In genomic region chr2:90624920-90625319, GRCm38 (mm10) we compare ENCODE assay signal across 8 mouse cellular contexts. TPM values are rescaled to one million over a fixed set of nuclear protein-coding genes. Genes with fewer than 3 reads are reported as not detected.
DNase-seq lines count a peak whose midpoint lies in the region; ATAC-seq and TF ChIP-seq lines count a peak whose summit lies in the region.

No protein-coding gene starts in this region.

- under 1% methylated on average over 6 of the region's 6 CpGs for WGBS in kidney, adult 2 months
- 23% methylated on average over 6 of the region's 6 CpGs for WGBS in limb, embryonic 10.5 days
- 10% methylated on average over 6 of the region's 6 CpGs for WGBS in midbrain, embryonic 14.5 days

- TF ChIP-seq POLR2A in kidney, adult 2 months (IDR thresholded peaks at IDR 0.05; ENCODE audit: low read depth, low read length) = no peak

- H3K9me3 ChIP-seq in limb, embryonic 10.5 days (replicated peaks) = no peaks in the 10 kb centered on the region
- no peaks in the 10 kb centered on the region for H3K9me3 ChIP-seq in midbrain, embryonic 14.5 days (ENCODE audit: control insufficient read depth, low read length)

- H3K4me1 ChIP-seq in kidney, adult 2 months (ENCODE audit: control insufficient read depth, insufficient read depth, low read length) = peaks cover 4% of the 10 kb centered on the region; the same call in 1 of the 2 replicates
- H3K4me1 ChIP-seq in limb, embryonic 10.5 days = 0 out of 2 replicates have a peak, but pooled peaks cover 4% of the 10 kb centered on the region
- no peaks in the 10 kb centered on the region for H3K4me1 ChIP-seq in midbrain, embryonic 14.5 days (ENCODE audit: control insufficient read depth, insufficient read depth, low read length)

- H3K27ac ChIP-seq in kidney, adult 2 months (ENCODE audit: insufficient read depth, low read depth, low read length) = no peak overlapping the region
- no peak overlapping the region for H3K27ac ChIP-seq in limb, embryonic 10.5 days
- H3K27ac ChIP-seq in midbrain, embryonic 14.5 days (replicated peaks; ENCODE audit: low read depth, low read length) = no peak overlapping the region

- ATAC-seq in common myeloid progenitor, adult 5-6 weeks (replicated peaks; ENCODE audit: low read depth, poor library complexity, severe bottlenecking) = peak; percentile 78
- no peak for ATAC-seq in midbrain, embryonic 14.5 days (ENCODE audit: low FRiP score, low TSS enrichment)

- H3K4me3 ChIP-seq in kidney, adult 2 months (ENCODE audit: insufficient read depth, low read depth, low read length) = peak overlapping the region; percentile 17; the same call in 1 of the 2 replicates
- no peak overlapping the region for H3K4me3 ChIP-seq in limb, embryonic 10.5 days
- no peak overlapping the region for H3K4me3 ChIP-seq in midbrain, embryonic 14.5 days (replicated peaks; ENCODE audit: low read depth, low read length)

- H3K4me2 ChIP-seq in midbrain, embryonic 14.5 days (ENCODE audit: low read length) = no peak overlapping the region

- peak; percentile 75 for TF ChIP-seq CTCF in kidney, adult 2 months (conservative IDR thresholded peaks at IDR 0.05; ENCODE audit: insufficient read depth, insufficient read length, low read depth, low read length)

- no peaks in the 10 kb centered on the region for H3K36me3 ChIP-seq in kidney, adult 2 months (ENCODE audit: control insufficient read depth, insufficient read depth, low read length)
- H3K36me3 ChIP-seq in limb, embryonic 10.5 days = no peaks in the 10 kb centered on the region
- H3K36me3 ChIP-seq in midbrain, embryonic 14.5 days (ENCODE audit: control insufficient read depth, insufficient read depth, low read length) = no peaks in the 10 kb centered on the region

- peak; percentile 58 for DNase-seq in urinary bladder, postnatal 25 days (ENCODE audit: low spot score)
- no peak for DNase-seq in urinary bladder, postnatal 10 days (ENCODE audit: low spot score)
- peak; percentile 27 for DNase-seq in gastrocnemius, postnatal 25 days
- peak; percentile 88 for DNase-seq in kidney, adult 2 months
- peak; percentile 46 for DNase-seq in limb, embryonic 10.5 days (ENCODE audit: low spot score)
- peak; percentile 82 for DNase-seq in midbrain, embryonic 14.5 days
- DNase-seq in spleen, postnatal 14 days (ENCODE audit: low spot score in 2 of 2) = peak; percentile 41 to 64

- H3K9ac ChIP-seq in midbrain, embryonic 14.5 days (replicated peaks; ENCODE audit: low read length) = no peak overlapping the region

- H3K27me3 ChIP-seq in kidney, adult 2 months (replicated peaks; ENCODE audit: control insufficient read depth, insufficient read depth, low read length) = no peaks in the 10 kb centered on the region
- H3K27me3 ChIP-seq in limb, embryonic 10.5 days (ENCODE audit: low read depth, poor library complexity, severe bottlenecking) = 0 out of 2 replicates have a peak, but pooled peaks cover 4% of the 10 kb centered on the region
- no peaks in the 10 kb centered on the region for H3K27me3 ChIP-seq in midbrain, embryonic 14.5 days (ENCODE audit: control insufficient read depth, insufficient read depth, low read length)

RNA-seq across cellular contexts. Expression of gene Ptprj, which starts 44.5 kb away (rescaled TPM):
- 19.4 and 22.7 TPM in 2 replicates for total RNA-seq in common myeloid progenitor, adult 5-6 weeks (2017)
- 1 to 10 TPM; 3.7 to 4.1 TPM for total RNA-seq in gastrocnemius, postnatal 25 days (2021)
- polyA plus RNA-seq in kidney, adult 2 months (2012; rRNA removed) = 18.9 and 23.2 TPM in 2 replicates
- polyA plus RNA-seq in limb, embryonic 10.5 days (2016; fragmentation: Nextera tagmentation; extraction: Ambion mirVana) = 1.0 and 1.3 TPM in 2 replicates
- polyA plus RNA-seq in midbrain, embryonic 14.5 days (2014; fragmentation: Nextera tagmentation; extraction: Ambion mirVana) = 7.1 and 7.2 TPM in 2 replicates

RNA-seq across cellular contexts. Expression of gene Nup160, which starts 52.1 kb away (rescaled TPM):
- 40.7 and 80.8 TPM in 2 replicates for total RNA-seq in common myeloid progenitor, adult 5-6 weeks (2017)
- total RNA-seq in gastrocnemius, postnatal 25 days (2021) = 1 to 10 TPM; 6.0 to 9.3 TPM
- 4.9 and 5.2 TPM in 2 replicates for polyA plus RNA-seq in kidney, adult 2 months (2012; rRNA removed)
- polyA plus RNA-seq in limb, embryonic 10.5 days (2016; fragmentation: Nextera tagmentation; extraction: Ambion mirVana) = 70.8 and 79.1 TPM in 2 replicates
- polyA plus RNA-seq in midbrain, embryonic 14.5 days (2014; fragmentation: Nextera tagmentation; extraction: Ambion mirVana) = 23.7 and 32.0 TPM in 2 replicates
